8 mouse cellular contexts compared by ENCODE assay signal in the genomic region with DNA sequence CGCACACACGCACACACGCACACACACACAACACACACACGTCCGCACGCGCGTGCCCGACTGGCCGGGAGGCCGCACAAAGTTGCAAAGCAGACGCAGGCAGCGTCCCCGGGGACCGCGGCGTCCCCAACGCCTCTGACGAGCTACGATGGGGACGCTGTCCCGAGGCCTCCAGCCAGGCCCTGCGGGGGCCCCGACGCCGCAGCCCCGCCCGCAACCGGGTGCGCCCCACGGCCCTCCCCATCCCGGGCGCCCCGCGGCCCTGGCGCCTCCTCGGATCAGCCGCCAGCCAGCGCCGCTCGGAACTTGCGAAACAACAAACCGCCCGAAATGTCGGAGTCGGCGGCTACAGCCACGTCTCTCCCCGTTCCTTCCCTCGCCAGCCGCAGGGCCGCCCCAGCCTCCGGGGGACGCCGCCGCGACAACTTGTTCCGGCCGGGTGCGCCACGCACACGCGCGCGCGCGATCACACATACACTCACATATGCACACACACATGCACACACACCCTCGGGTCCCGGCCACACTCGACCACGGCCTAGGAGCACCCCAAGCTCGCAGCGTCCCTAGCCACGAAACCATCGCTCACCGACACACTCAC. TPM values are rescaled to one million over a fixed set of nuclear protein-coding genes. Genes with fewer than 3 reads are reported as not detected.
DNase-seq lines count a peak whose midpoint lies in the region; ATAC-seq and TF ChIP-seq lines count a peak whose summit lies in the region.

No protein-coding gene starts in this region.

- no peak for ATAC-seq in G1E (ENCODE audit: extremely low read depth, insufficient number of reproducible peaks, low FRiP score, poor library complexity, severe bottlenecking)
- ATAC-seq in common myeloid progenitor, adult 5-6 weeks (replicated peaks; ENCODE audit: low read depth, poor library complexity, severe bottlenecking), result peak; percentile 21
- ATAC-seq in intestine, postnatal 0 days, result peak; percentile 11; the same call in 1 of the 2 replicates
- peak; percentile 27 for ATAC-seq in lung, embryonic 16.5 days (ENCODE audit: low read depth)

- no peak overlapping the region for H3K27ac ChIP-seq in intestine, postnatal 0 days (ENCODE audit: low read depth, low read length)
- H3K27ac ChIP-seq in lung, embryonic 16.5 days (ENCODE audit: low read length), result no peak overlapping the region

- peak; percentile 34 for DNase-seq in CD4-positive helper T cell, adult 2 months (ENCODE audit: low read depth, low spot score)
- DNase-seq in G1E (ENCODE audit: low spot score), result peak; percentile 45
- DNase-seq in heart, adult 18-20 months, result peak; percentile 53 to 70
- DNase-seq in right cerebral cortex, postnatal 25 days, result peak; percentile 49
- DNase-seq in layer of hippocampus, adult 9-10 months (ENCODE audit: low spot score), result no peak

- no peak for TF ChIP-seq CTCF in G1E (IDR thresholded peaks at IDR 0.05; ENCODE audit: low read depth, low read length)
- no peak for TF ChIP-seq CTCF in intestine, postnatal 0 days (IDR thresholded peaks at IDR 0.05; ENCODE audit: low read depth)

- peaks cover 20% of the 10 kb centered on the region for H3K27me3 ChIP-seq in G1E (ENCODE audit: insufficient read depth, low read length)
- peaks cover 26% of the 10 kb centered on the region for H3K27me3 ChIP-seq in intestine, postnatal 0 days (replicated peaks; ENCODE audit: control insufficient read depth, insufficient read depth, low read length)
- H3K27me3 ChIP-seq in lung, embryonic 16.5 days (ENCODE audit: control insufficient read depth, insufficient read depth, low read depth, low read length), result peaks cover 17% of the 10 kb centered on the region

- peak overlapping the region; percentile 95 for H3K4me3 ChIP-seq in G1E (ENCODE audit: low read depth, low read length)
- H3K4me3 ChIP-seq in intestine, postnatal 0 days (ENCODE audit: low read depth, low read length), result peak overlapping the region; percentile 67
- H3K4me3 ChIP-seq in lung, embryonic 16.5 days (ENCODE audit: low read length), result peak overlapping the region; percentile 60

- H3K4me1 ChIP-seq in G1E (ENCODE audit: insufficient read depth, low read depth, low read length), result peaks cover 63% of the 10 kb centered on the region
- no peaks in the 10 kb centered on the region; the same call in 1 of the 2 replicates for H3K4me1 ChIP-seq in intestine, postnatal 0 days (replicated peaks; ENCODE audit: control insufficient read depth, insufficient read depth, low read length)
- H3K4me1 ChIP-seq in lung, embryonic 16.5 days (replicated peaks; ENCODE audit: control insufficient read depth, insufficient read depth, low read length), result peaks cover 11% of the 10 kb centered on the region

- peak overlapping the region; percentile 51 for H3K9ac ChIP-seq in intestine, postnatal 0 days (ENCODE audit: low read depth, low read length)
- peak overlapping the region; percentile 73 for H3K9ac ChIP-seq in lung, embryonic 16.5 days (ENCODE audit: low read length)

- no peaks in the 10 kb centered on the region for H3K9me3 ChIP-seq in G1E (replicated peaks)
- H3K9me3 ChIP-seq in intestine, postnatal 0 days (ENCODE audit: control insufficient read depth), result no peaks in the 10 kb centered on the region
- no peaks in the 10 kb centered on the region for H3K9me3 ChIP-seq in lung, embryonic 16.5 days (ENCODE audit: control insufficient read depth, low read length)

- peaks cover 7% of the 10 kb centered on the region for H3K36me3 ChIP-seq in G1E (replicated peaks)
- no peaks in the 10 kb centered on the region for H3K36me3 ChIP-seq in intestine, postnatal 0 days (ENCODE audit: control insufficient read depth, insufficient read depth)
- H3K36me3 ChIP-seq in lung, embryonic 16.5 days (ENCODE audit: control insufficient read depth, insufficient read depth, low read length), result no peaks in the 10 kb centered on the region

- under 1% methylated on average over 73 of the region's 76 CpGs for WGBS in intestine, postnatal 0 days
- under 1% methylated on average over 75 of the region's 76 CpGs for WGBS in lung, embryonic 16.5 days

- peak overlapping the region; percentile 98 for H3K4me2 ChIP-seq in intestine, postnatal 0 days (replicated peaks; ENCODE audit: low read depth)
- H3K4me2 ChIP-seq in lung, embryonic 16.5 days (ENCODE audit: low read depth, low read length), result peak overlapping the region; percentile 84

RNA-seq across cellular contexts. Expression of a gene that starts 1.1 kb away (rescaled TPM):
- total RNA-seq in G1E (2014; fragmentation: Nextera tagmentation) (41.8 and 44.4 TPM in 2 replicates), G1E (2017) (5.5 and 7.3 TPM in 2 replicates)
- 53.1 and 54.0 TPM in 2 replicates for polyA plus RNA-seq in G1E (2012)
- 0.27 and 0.44 TPM in 2 replicates for total RNA-seq in common myeloid progenitor, adult 5-6 weeks (2017)
- total RNA-seq in heart, adult 18-20 months (2021), result 1 to 10 TPM; 4.6 to 9.5 TPM
- 2.3 TPM in 2 replicates for polyA plus RNA-seq in intestine, postnatal 0 days (2015; fragmentation: Nextera tagmentation; extraction: Ambion mirVana)
- 14.1 and 14.6 TPM in 2 replicates for polyA plus RNA-seq in lung, embryonic 16.5 days (2015; fragmentation: Nextera tagmentation; extraction: Ambion mirVana)

RNA-seq across cellular contexts. Expression of a gene that starts 6.3 kb away (rescaled TPM):
- total RNA-seq in G1E (2014; fragmentation: Nextera tagmentation), result 29.3 and 50.6 TPM in 2 replicates
- total RNA-seq in G1E (2017), result 38.0 and 40.0 TPM in 2 replicates
- polyA plus RNA-seq in G1E (2012), result 31.3 and 32.3 TPM in 2 replicates
- total RNA-seq in common myeloid progenitor, adult 5-6 weeks (2017), result 26.5 and 26.8 TPM in 2 replicates
- 10 to 100 TPM; 25.0 to 32.3 TPM for total RNA-seq in heart, adult 18-20 months (2021)
- polyA plus RNA-seq in intestine, postnatal 0 days (2015; fragmentation: Nextera tagmentation; extraction: Ambion mirVana), result 27.3 and 27.6 TPM in 2 replicates
- polyA plus RNA-seq in lung, embryonic 16.5 days (2015; fragmentation: Nextera tagmentation; extraction: Ambion mirVana), result 38.6 and 44.0 TPM in 2 replicates

RNA-seq across cellular contexts. Expression of a gene that starts 36.4 kb away (rescaled TPM):
- total RNA-seq in G1E (2014; fragmentation: Nextera tagmentation), result 44.8 and 53.1 TPM in 2 replicates
- total RNA-seq in G1E (2017), result 33.9 and 60.3 TPM in 2 replicates
- polyA plus RNA-seq in G1E (2012), result 153 and 156 TPM in 2 replicates
- total RNA-seq in common myeloid progenitor, adult 5-6 weeks (2017), result 103 and 108 TPM in 2 replicates
- 10 to 100 TPM; 31.2 to 32.9 TPM for total RNA-seq in heart, adult 18-20 months (2021)
- 36.2 and 38.3 TPM in 2 replicates for polyA plus RNA-seq in intestine, postnatal 0 days (2015; fragmentation: Nextera tagmentation; extraction: Ambion mirVana)
- 96.8 and 108 TPM in 2 replicates for polyA plus RNA-seq in lung, embryonic 16.5 days (2015; fragmentation: Nextera tagmentation; extraction: Ambion mirVana)
